Comparison of ENCODE assay signal across 8 mouse cellular contexts in the genomic region with DNA sequence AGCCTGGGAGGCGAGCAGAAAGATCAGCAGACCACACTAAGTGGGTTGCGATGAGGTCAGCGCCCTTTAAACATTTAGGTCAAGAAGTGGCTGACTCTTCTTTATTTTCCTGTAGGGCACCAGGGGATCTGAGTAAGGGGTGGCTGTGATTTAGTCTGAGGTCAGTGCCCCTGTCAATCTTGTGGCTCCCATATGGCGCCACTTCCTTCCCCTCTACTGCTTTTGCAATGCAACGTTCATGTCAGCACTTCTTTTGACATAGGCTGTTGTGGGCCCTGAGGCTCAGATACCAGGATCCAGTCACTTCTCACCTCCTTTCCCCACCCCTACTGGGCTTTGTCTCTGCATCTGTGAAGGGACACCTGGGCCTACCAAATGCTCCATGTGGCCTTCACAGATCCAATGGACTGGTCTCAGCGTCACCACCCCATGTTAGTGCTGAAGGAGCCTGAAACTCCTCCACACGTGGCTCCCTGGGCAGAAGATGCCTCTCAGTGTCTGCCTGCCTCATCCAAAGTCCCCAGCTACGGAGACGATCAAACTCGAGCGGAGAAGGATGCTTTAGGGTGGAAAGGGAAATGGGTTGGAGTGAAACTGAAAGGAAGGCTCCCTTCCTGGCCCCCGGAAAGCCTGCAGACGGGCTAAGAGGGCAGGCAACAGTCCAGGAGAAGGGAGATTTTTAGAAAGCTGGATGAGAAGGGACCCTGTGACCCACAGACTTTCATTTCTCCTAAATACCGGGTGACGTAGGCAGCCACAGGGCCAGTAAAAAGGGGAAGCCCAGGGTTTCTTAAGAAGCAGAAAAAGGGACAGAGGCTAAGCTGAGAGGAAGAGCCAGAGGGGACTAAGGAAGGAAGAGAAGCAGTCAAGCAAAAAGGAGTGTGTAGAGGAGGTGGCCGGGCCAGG. TPM values are rescaled to one million over a fixed set of nuclear protein-coding genes. Genes with fewer than 3 reads are reported as not detected.
DNase-seq lines count a peak whose midpoint lies in the region; ATAC-seq and TF ChIP-seq lines count a peak whose summit lies in the region.

No protein-coding gene starts in this region.

- H3K27ac ChIP-seq in gastrocnemius, adult 2 months = peak overlapping the region; percentile 61
- no peak overlapping the region; the same call in 1 of the 2 replicates for H3K27ac ChIP-seq in kidney, postnatal 0 days
- H3K27ac ChIP-seq in forebrain, embryonic 12.5 days = no peak overlapping the region

- intact Hi-C loops in gastrocnemius, adult 2 months (cut with DNase I) = no loop called here

- no peak for TF ChIP-seq CTCF in gastrocnemius, adult 2 months (IDR thresholded peaks at IDR 0.05)
- TF ChIP-seq CTCF in kidney, postnatal 0 days (IDR thresholded peaks at IDR 0.05; ENCODE audit: low read depth) = no peak

- no peaks in the 10 kb centered on the region for H3K9me3 ChIP-seq in kidney, postnatal 0 days (replicated peaks; ENCODE audit: low read length)
- no peaks in the 10 kb centered on the region; the same call in 1 of the 2 replicates for H3K9me3 ChIP-seq in megakaryocyte, embryonic 14.5 days
- no peaks in the 10 kb centered on the region for H3K9me3 ChIP-seq in forebrain, embryonic 12.5 days

- DNase-seq in gastrocnemius, adult 2 months = no peak
- no peak for DNase-seq in gastrocnemius, adult 8-10 months (ENCODE audit: low spot score in 2 of 2)
- DNase-seq in embryo, embryonic 10 days (ENCODE audit: low spot score) = peak; percentile 88
- DNase-seq in kidney, postnatal 0 days (ENCODE audit: low spot score) = peak; percentile 46
- DNase-seq in cerebellum, postnatal 10 days = no peak
- DNase-seq in cerebellum, postnatal 36 days = no peak

- no peaks in the 10 kb centered on the region for H3K36me3 ChIP-seq in kidney, postnatal 0 days (ENCODE audit: insufficient read depth, low read length)
- H3K36me3 ChIP-seq in megakaryocyte, embryonic 14.5 days (replicated peaks; ENCODE audit: low read length) = no peaks in the 10 kb centered on the region
- H3K36me3 ChIP-seq in forebrain, embryonic 12.5 days (replicated peaks) = no peaks in the 10 kb centered on the region

- H3K4me3 ChIP-seq in gastrocnemius, adult 2 months = peak overlapping the region; percentile 46
- no peak overlapping the region for H3K4me3 ChIP-seq in kidney, postnatal 0 days (replicated peaks; ENCODE audit: low read depth, low read length)
- H3K4me3 ChIP-seq in megakaryocyte, embryonic 14.5 days (replicated peaks) = peak overlapping the region; percentile 90
- no peak overlapping the region for H3K4me3 ChIP-seq in forebrain, embryonic 12.5 days (replicated peaks)

- no peak overlapping the region for H3K9ac ChIP-seq in kidney, postnatal 0 days (ENCODE audit: low read depth, low read length)
- no peak overlapping the region for H3K9ac ChIP-seq in forebrain, embryonic 12.5 days

- ATAC-seq in kidney, postnatal 0 days (replicated peaks; ENCODE audit: low FRiP score, low read depth) = no peak
- ATAC-seq in forebrain, embryonic 12.5 days (ENCODE audit: low FRiP score) = no peak

- H3K27me3 ChIP-seq in kidney, postnatal 0 days (ENCODE audit: insufficient read depth, low read length) = no peaks in the 10 kb centered on the region
- H3K27me3 ChIP-seq in megakaryocyte, embryonic 14.5 days (replicated peaks) = peaks cover 88% of the 10 kb centered on the region
- H3K27me3 ChIP-seq in forebrain, embryonic 12.5 days = no peaks in the 10 kb centered on the region; the same call in 1 of the 2 replicates

- H3K4me1 ChIP-seq in kidney, postnatal 0 days (replicated peaks; ENCODE audit: insufficient read depth, low read length) = peaks cover 15% of the 10 kb centered on the region; the same call in 1 of the 2 replicates
- peaks cover 20% of the 10 kb centered on the region for H3K4me1 ChIP-seq in megakaryocyte, embryonic 14.5 days
- H3K4me1 ChIP-seq in forebrain, embryonic 12.5 days = no peaks in the 10 kb centered on the region

- 49% methylated on average over 16 of the region's 16 CpGs for WGBS in kidney, postnatal 0 days
- WGBS in forebrain, embryonic 12.5 days = 67% methylated on average over 16 of the region's 16 CpGs

- H3K4me2 ChIP-seq in kidney, postnatal 0 days (ENCODE audit: low read length) = peak overlapping the region; percentile 30; the same call in 1 of the 2 replicates
- H3K4me2 ChIP-seq in forebrain, embryonic 12.5 days = no peak overlapping the region

RNA-seq across cellular contexts. Expression of gene Slc15a3, which starts 2.4 kb away (rescaled TPM):
- under 1 TPM; 0.31 to 0.53 TPM for total RNA-seq in gastrocnemius, adult 2 months (2021)
- under 1 TPM; 0.08 to 0.45 (median 0.22) TPM for total RNA-seq in gastrocnemius, adult 8-10 months (2022)
- polyA plus RNA-seq in kidney, postnatal 0 days (2015; fragmentation: Nextera tagmentation; extraction: Ambion mirVana) = 0.83 and 0.93 TPM in 2 replicates
- 13.1 and 29.4 TPM in 2 replicates for polyA plus RNA-seq in megakaryocyte, embryonic 14.5 days (2012; ENCODE audit: insufficient read depth, low replicate concordance)
- 0.12 and 0.38 TPM in 2 replicates for polyA plus RNA-seq in forebrain, embryonic 12.5 days (2016; fragmentation: Nextera tagmentation; extraction: Ambion mirVana)

RNA-seq across cellular contexts. Expression of gene Cd6, which starts 12.1 kb away (rescaled TPM):
- total RNA-seq in gastrocnemius, adult 2 months (2021) = not detected
- total RNA-seq in gastrocnemius, adult 8-10 months (2022) = not detected
- polyA plus RNA-seq in kidney, postnatal 0 days (2015; fragmentation: Nextera tagmentation; extraction: Ambion mirVana) = 0.05 TPM in 1 of 2 replicates, not detected in the other
- polyA plus RNA-seq in megakaryocyte, embryonic 14.5 days (2012; ENCODE audit: insufficient read depth, low replicate concordance) = not detected in 2 replicates
- not detected in 2 replicates for polyA plus RNA-seq in forebrain, embryonic 12.5 days (2016; fragmentation: Nextera tagmentation; extraction: Ambion mirVana)

RNA-seq across cellular contexts. Expression of gene Tmem132a, which starts 27.8 kb away (rescaled TPM):
- total RNA-seq in gastrocnemius, adult 2 months (2021) = 1 to 10 TPM; 2.8 to 7.2 TPM
- 1 to 10 TPM; 2.7 to 4.3 (median 3.4) TPM for total RNA-seq in gastrocnemius, adult 8-10 months (2022)
- polyA plus RNA-seq in kidney, postnatal 0 days (2015; fragmentation: Nextera tagmentation; extraction: Ambion mirVana) = 43.5 and 45.0 TPM in 2 replicates
- 1.0 and 2.9 TPM in 2 replicates for polyA plus RNA-seq in megakaryocyte, embryonic 14.5 days (2012; ENCODE audit: insufficient read depth, low replicate concordance)
- polyA plus RNA-seq in forebrain, embryonic 12.5 days (2016; fragmentation: Nextera tagmentation; extraction: Ambion mirVana) = 115 and 126 TPM in 2 replicates

RNA-seq across cellular contexts. Expression of gene Tmem109, which starts 39.8 kb away (rescaled TPM):
- total RNA-seq in gastrocnemius, adult 2 months (2021) = 100 to 1,000 TPM; 227 to 255 TPM
- total RNA-seq in gastrocnemius, adult 8-10 months (2022) = 100 to 1,000 TPM; 228 to 296 (median 253) TPM
- polyA plus RNA-seq in kidney, postnatal 0 days (2015; fragmentation: Nextera tagmentation; extraction: Ambion mirVana) = 87.0 and 89.6 TPM in 2 replicates
- polyA plus RNA-seq in megakaryocyte, embryonic 14.5 days (2012; ENCODE audit: insufficient read depth, low replicate concordance) = 6.7 and 17.2 TPM in 2 replicates
- 35.6 and 36.6 TPM in 2 replicates for polyA plus RNA-seq in forebrain, embryonic 12.5 days (2016; fragmentation: Nextera tagmentation; extraction: Ambion mirVana)

RNA-seq across cellular contexts. Expression of gene Prpf19, which starts 53.1 kb away (rescaled TPM):
- 100 to 1,000 TPM; 150 to 184 TPM for total RNA-seq in gastrocnemius, adult 2 months (2021)
- 100 to 1,000 TPM; 151 to 188 (median 167) TPM for total RNA-seq in gastrocnemius, adult 8-10 months (2022)
- polyA plus RNA-seq in kidney, postnatal 0 days (2015; fragmentation: Nextera tagmentation; extraction: Ambion mirVana) = 30.6 and 35.2 TPM in 2 replicates
- polyA plus RNA-seq in megakaryocyte, embryonic 14.5 days (2012; ENCODE audit: insufficient read depth, low replicate concordance) = 16.9 and 54.8 TPM in 2 replicates
- polyA plus RNA-seq in forebrain, embryonic 12.5 days (2016; fragmentation: Nextera tagmentation; extraction: Ambion mirVana) = 43.3 and 49.6 TPM in 2 replicates

Comparison
In these comparisons a context has a peak if more than half of its experiments do, and no peak if none do; other contexts are left out.
1. DNase-seq: peak in embryo, embryonic 10 days (single experiment) and kidney, postnatal 0 days (single experiment); none in gastrocnemius, adult 2 months (single experiment), gastrocnemius, adult 8-10 months (0 of 2), cerebellum, postnatal 10 days (0 of 2) and cerebellum, postnatal 36 days (0 of 2).
2. H3K4me3 ChIP-seq: peak in gastrocnemius, adult 2 months (single experiment) and megakaryocyte, embryonic 14.5 days (single experiment); none in kidney, postnatal 0 days (single experiment) and forebrain, embryonic 12.5 days (single experiment).
3. RNA of gene Tmem132a, which starts 27.8 kb away (polyA plus RNA-seq): 115 to 126 TPM in forebrain, embryonic 12.5 days and 43.5 to 45.0 TPM in kidney, postnatal 0 days; 1.0 to 2.9 TPM in megakaryocyte, embryonic 14.5 days; every median in the first group is over 10 times any median in the second.